Mouse (Mus musculus) left cerebral cortex, adult 8-10 months (tissue): ENCODE measurements around the gene Slco1c1. TPM values are rescaled to one million over a fixed set of nuclear protein-coding genes. Genes with fewer than 3 reads are reported as not detected.
"Not testable (repeated sequence)": the region's sequence is repeated elsewhere in the genome, so short reads cannot be mapped to it uniquely, and the experiment has no call there.

Experiments
- DNase-seq, 2 experiments: peaks; one replicate each; pipeline ENCODE4 v3.0.0; 2022; ENCODE audit warnings: low spot score in 2 of 2
- total RNA-seq, 4 experiments: library from RNA; stranded (reverse); gene quantifications; 2 replicates each; pipeline ENCODE4 v1.2.4; 2022

The Slco1c1 gene
- total RNA-seq, 4 experiments from 2014 or later = 34.5 to 52.4 (median 44.3) TPM

GRCm38 (mm10) chr6:141590002-141590401, 65.8 kb downstream of the Slco1c1 start:
- DNase-seq = no peak

- not testable (repeated sequence) for DNase-seq
Observed at GRCm38 (mm10) chr6:141590598-141591200, 66.5 kb downstream of the Slco1c1 start.

GRCm38 (mm10) chr6:141596081-141596480, 71.9 kb downstream of the Slco1c1 start:
- no peak for DNase-seq

- DNase-seq = no peak
Observed at GRCm38 (mm10) chr6:141597037-141597436, 72.9 kb downstream of the Slco1c1 start.

- DNase-seq = no peak
Observed at GRCm38 (mm10) chr6:141600940-141601339, 76.8 kb downstream of the Slco1c1 start.

GRCm38 (mm10) chr6:141610702-141611260, 86.6 kb downstream of the Slco1c1 start:
- DNase-seq = no peak

- no peak for DNase-seq
Observed at GRCm38 (mm10) chr6:141614017-141614416, 89.8 kb downstream of the Slco1c1 start.

- DNase-seq = no peak
Observed at GRCm38 (mm10) chr6:141615348-141615747, 91.2 kb downstream of the Slco1c1 start.

Other genes starting within 250 kb of the Slco1c1 start
- under 1 TPM; 0.21 to 0.38 (median 0.31) TPM for gene Slco1b2, start 105.2 kb downstream of the Slco1c1 start, total RNA-seq
- not detected for gene Gm5724, start 249.4 kb downstream of the Slco1c1 start, total RNA-seq